Mouse (Mus musculus): ENCODE measurements around the gene Sgce.

The Sgce gene

GRCm38 (mm10) chr6:4647351-4647750 is 99.7 kb downstream of the Sgce start:
- no peak for DNase-seq (ENCODE audit: low spot score)

- DNase-seq (ENCODE audit: low spot score) = no peak
Measured at GRCm38 (mm10) chr6:4642068-4642467, 104.9 kb downstream of the Sgce start.

GRCm38 (mm10) chr6:4634804-4635203 is 112.2 kb downstream of the Sgce start:
- no peak for DNase-seq (ENCODE audit: low spot score)

GRCm38 (mm10) chr6:4633189-4633588 is 113.8 kb downstream of the Sgce start:
- DNase-seq (ENCODE audit: low spot score) = no peak

- DNase-seq (ENCODE audit: low spot score) = no peak
Measured at GRCm38 (mm10) chr6:4631464-4631863, 115.5 kb downstream of the Sgce start.

All from ovary, postnatal 14 days (tissue).